Mouse (Mus musculus) adrenal gland (tissue): ENCODE measurements around the gene Pla1a.

Source experiments
- intact Hi-C: fragments of 180-260 bp; cut with DNase I; formaldehyde crosslinking; loops from one replicate; pipeline ENCODE4 v1.15.1; 2025

Pla1a gene

GRCm38 (mm10) chr16:38370633-38371374, 62.1 kb downstream of the Pla1a start:
- intact Hi-C loops: no loop called here

- intact Hi-C loops: no loop called here
These were observed 62.9 kb downstream of the Pla1a start for GRCm38 (mm10) chr16:38369992-38370484.

GRCm38 (mm10) chr16:38369431-38369830, 63.5 kb downstream of the Pla1a start:
- intact Hi-C loops: no loop called here

- intact Hi-C loops: no loop called here
These were observed 63.9 kb downstream of the Pla1a start for GRCm38 (mm10) chr16:38369000-38369399.

GRCm38 (mm10) chr16:38368336-38368735, 64.6 kb downstream of the Pla1a start:
- intact Hi-C loops: no loop called here

GRCm38 (mm10) chr16:38366231-38366630, 66.7 kb downstream of the Pla1a start:
- intact Hi-C loops: no loop called here

- intact Hi-C loops: no loop called here
These were observed 67.6 kb downstream of the Pla1a start for GRCm38 (mm10) chr16:38365390-38365789.

GRCm38 (mm10) chr16:38363657-38364056, 69.3 kb downstream of the Pla1a start:
- intact Hi-C loops: no loop called here

GRCm38 (mm10) chr16:38363256-38363595, 69.7 kb downstream of the Pla1a start:
- intact Hi-C loops: no loop called here

- intact Hi-C loops: no loop called here
These were observed 70.3 kb downstream of the Pla1a start for GRCm38 (mm10) chr16:38362493-38363255.

- intact Hi-C loops: no loop called here
These were observed 71.0 kb downstream of the Pla1a start, which contains the start of gene Popdc2 for GRCm38 (mm10) chr16:38361933-38362332. Gene Popdc2, plus strand, starts transcription at chr16:38362209.

- intact Hi-C loops: no loop called here
These were observed 72.6 kb downstream of the Pla1a start for GRCm38 (mm10) chr16:38360317-38360716.

GRCm38 (mm10) chr16:38359857-38360256, 73.1 kb downstream of the Pla1a start:
- intact Hi-C loops: no loop called here

- intact Hi-C loops: no loop called here
These were observed 73.7 kb downstream of the Pla1a start for GRCm38 (mm10) chr16:38359241-38359640.

GRCm38 (mm10) chr16:38358256-38358812, 74.6 kb downstream of the Pla1a start:
- intact Hi-C loops: no loop called here

- intact Hi-C loops: no loop called here
These were observed 78.6 kb downstream of the Pla1a start for GRCm38 (mm10) chr16:38354185-38354913.

- intact Hi-C loops: no loop called here
These were observed 79.3 kb downstream of the Pla1a start for GRCm38 (mm10) chr16:38353642-38354041.

GRCm38 (mm10) chr16:38352851-38353250, 80.1 kb downstream of the Pla1a start:
- intact Hi-C loops: no loop called here

- intact Hi-C loops: no loop called here
These were observed 80.9 kb downstream of the Pla1a start for GRCm38 (mm10) chr16:38352031-38352430.

- intact Hi-C loops: no loop called here
These were observed 82.0 kb downstream of the Pla1a start for GRCm38 (mm10) chr16:38350939-38351338.

GRCm38 (mm10) chr16:38350361-38350855, 82.5 kb downstream of the Pla1a start:
- intact Hi-C loops: no loop called here
